Mouse (Mus musculus) embryo, embryonic 10 days (tissue): ENCODE measurements around the gene Hacd3.
"Not testable (repeated sequence)": the region's sequence is repeated elsewhere in the genome, so short reads cannot be mapped to it uniquely, and the experiment has no call there.

Source experiments
- DNase-seq: peaks from one replicate; pipeline ENCODE4 v3.0.0-alpha.2; 2015; ENCODE audit warnings: low spot score

Gene Hacd3

DNA sequence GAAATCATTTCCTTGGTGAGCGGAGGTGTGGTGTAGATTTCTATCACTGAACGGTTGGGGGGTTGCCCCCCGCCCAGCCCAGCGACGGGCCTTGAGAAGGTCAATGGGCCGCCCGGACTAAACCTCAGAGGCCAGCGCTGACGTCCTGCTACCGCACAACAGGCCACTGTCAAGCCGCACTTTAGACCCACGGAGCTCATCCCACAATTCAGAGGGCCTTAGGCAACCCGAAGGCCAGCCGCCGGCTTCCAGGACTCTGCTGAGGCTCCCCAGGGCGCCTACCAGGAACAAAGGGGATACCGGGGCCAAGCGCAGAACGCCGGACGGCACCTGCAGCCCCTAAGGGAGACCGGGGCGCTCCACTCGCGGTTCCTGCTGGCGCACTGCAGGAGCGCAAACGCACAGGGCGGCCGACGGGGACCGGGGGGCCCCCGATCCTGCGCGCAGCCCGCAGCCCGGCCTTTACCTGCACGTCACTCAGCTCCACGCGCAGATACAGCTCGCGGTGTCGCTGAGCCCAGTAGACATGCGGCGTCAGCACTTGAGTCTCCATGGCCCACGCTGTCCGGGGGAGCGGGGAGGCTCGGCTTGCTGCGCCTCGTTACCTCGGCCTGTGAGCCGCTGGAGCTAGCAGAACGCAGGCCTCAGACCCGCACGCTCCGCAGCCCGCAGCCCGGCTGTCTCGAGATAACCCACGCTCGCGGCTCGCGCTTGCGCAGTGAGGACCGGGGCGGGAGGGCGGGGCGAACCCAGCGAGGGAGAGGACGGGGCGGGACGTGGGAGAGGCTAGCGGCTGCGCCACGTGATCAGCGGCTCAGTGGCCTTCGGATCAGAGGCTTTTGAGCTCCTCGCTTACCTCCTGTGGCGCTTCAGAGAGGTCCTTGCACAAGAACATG lies at the start of gene Hacd3:
TSS of gene Hacd3 (minus strand) at position 703 of the 896 bp plus-strand sequence.
- peak; percentile 96 for DNase-seq

DNA sequence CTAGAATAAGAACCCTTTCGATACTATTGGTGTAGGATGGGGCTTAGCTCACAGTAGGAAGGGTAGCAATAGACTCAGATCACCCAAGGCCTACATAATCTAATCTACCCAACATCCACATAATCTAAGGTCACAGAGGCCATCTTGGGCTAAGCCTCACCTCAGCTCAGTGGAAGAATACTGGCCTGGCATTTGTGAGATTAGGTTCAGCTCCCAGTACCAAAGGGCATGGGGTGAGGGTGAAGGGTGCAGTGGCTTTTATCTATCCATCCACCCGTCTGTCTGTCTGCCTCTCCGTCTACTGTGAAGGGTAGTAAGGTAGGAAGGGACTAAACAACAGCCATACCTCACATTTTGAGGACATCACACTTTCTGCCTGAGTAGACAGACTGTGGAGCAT lies 49.1 kb upstream of the Hacd3 start:
- no peak for DNase-seq

DNA sequence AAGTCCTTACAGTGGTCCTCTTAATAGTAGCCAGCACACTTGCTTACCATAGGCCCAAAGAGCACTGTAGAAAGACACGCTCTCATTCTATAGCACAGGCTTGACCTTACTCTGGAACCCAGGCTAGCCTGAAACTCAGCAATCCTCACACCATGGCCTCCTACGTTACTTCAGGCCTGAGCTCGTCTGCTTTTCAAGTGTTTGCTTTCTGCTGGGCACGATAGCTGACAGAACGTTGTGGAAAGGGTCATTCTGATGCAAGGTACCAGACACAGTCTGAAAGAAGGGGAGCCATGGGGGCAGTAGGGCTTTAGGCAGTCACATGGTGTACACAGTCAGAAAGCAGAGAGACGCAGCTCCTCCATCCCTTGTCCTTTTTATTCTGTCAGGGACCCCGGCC lies 42.8 kb upstream of the Hacd3 start:
- no peak for DNase-seq

DNA sequence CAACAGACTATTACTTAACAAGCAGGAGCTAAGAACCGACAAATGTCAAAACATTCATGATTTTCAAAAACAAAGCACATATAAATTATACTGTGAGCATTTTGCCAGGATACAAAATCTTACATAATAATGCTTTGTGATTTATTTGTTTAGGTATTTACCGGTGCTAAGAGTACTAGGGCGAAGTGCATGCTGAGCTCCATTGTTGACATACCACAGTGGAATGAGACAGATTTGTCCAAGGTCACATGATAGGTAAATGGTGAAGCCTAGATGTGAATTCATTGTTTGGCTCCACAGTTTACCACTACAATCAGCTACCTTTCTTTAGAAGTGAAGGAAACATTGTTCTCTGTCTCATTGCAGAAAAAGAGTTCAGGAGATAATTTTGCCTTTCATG lies 29.5 kb upstream of the Hacd3 start:
- DNase-seq: no peak

DNA sequence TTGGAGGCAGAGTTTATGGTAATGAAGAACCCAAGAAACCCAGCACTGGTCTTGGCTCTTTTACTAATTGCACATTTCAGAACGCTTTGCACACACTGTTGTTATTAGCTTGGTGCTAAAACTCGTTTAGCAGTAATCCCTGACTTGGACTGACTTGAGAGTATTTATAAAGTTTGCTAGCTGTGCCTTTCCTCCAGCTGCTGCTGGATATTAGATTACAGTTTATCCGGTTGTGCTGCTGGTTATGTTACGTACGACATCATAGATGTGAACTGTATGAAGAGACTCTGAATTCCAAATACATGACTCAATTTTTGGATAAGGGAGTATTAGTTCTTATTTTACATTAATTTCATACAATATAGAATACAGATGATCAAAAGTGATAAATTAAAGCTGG lies 27.9 kb upstream of the Hacd3 start:
- DNase-seq: no peak

DNA sequence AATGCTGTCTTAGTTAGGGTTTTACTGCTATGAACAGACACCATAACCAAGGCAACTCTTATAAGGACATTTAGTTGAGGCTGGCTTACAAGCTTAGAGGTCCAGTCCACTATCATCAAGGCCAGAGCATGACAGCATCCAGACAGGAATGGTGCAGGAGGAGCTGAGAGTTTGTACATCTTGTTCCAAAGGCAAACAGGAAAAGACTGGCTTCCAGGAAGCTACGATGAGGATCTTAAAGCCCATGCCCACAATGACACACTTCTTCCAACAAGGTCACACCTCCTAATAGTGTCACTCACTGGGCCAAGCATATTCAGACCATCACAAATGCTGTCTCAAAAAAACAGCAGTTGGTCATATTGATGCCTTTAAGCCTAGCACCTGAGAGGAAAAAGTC lies 25.5 kb upstream of the Hacd3 start:
- DNase-seq: no peak

DNA sequence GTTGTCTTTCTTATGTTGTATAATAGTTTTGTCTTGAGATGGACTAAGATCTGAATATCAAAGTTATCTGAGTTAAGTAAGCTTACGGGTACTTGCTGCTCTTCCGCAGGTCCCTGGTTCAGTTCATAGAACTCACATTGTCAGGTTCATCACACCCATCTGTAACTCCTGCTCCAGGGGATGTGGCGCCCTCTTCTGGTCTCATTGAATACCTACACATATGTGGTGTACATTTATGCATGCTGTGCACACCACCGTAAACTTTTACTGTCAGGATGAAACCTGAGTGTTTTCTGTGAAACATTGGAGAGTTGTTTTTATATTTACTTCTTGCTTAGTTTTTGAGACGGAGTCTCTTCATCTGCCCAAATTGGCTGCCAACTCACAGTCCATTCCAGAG lies 19.9 kb upstream of the Hacd3 start:
- peak; percentile 31 for DNase-seq

DNA sequence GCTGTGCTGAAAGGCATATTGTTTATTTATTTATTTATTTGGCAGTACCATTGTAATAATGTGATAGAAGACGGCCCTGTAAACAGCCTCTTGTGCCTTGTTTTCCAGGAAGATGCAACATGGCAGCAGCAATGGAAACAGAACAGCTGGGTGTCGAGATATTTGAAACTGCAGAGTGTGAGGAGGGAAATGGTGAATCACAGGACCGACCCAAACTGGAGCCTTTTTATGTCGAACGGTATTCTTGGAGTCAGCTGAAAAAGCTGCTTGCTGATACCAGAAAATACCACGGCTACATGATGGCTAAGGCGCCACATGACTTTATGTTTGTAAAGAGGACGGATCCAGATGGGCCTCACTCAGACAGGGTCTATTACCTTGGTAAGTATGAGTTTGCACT lies 15.4 kb upstream of the Hacd3 start:
- no peak for DNase-seq

DNA sequence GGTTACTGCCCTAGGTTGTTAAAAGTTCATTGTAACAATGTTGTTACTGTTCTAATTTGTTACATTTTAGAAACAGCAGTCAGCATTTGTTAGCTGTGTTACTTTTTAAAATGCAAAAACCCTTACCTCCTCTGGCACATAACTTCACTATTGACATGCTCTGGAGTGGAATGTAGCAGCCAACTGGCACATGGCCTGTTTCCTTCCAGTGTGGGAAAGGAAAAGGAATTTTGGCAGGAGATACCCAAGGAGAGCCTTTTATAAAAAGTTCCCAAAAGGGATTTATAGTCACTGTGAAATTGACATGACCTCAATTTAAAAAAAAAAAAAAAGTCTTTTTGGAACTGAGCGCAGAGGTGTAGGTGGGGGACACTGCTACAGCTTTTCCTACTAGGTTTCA lies 15.0 kb upstream of the Hacd3 start:
- DNase-seq: no peak

DNA sequence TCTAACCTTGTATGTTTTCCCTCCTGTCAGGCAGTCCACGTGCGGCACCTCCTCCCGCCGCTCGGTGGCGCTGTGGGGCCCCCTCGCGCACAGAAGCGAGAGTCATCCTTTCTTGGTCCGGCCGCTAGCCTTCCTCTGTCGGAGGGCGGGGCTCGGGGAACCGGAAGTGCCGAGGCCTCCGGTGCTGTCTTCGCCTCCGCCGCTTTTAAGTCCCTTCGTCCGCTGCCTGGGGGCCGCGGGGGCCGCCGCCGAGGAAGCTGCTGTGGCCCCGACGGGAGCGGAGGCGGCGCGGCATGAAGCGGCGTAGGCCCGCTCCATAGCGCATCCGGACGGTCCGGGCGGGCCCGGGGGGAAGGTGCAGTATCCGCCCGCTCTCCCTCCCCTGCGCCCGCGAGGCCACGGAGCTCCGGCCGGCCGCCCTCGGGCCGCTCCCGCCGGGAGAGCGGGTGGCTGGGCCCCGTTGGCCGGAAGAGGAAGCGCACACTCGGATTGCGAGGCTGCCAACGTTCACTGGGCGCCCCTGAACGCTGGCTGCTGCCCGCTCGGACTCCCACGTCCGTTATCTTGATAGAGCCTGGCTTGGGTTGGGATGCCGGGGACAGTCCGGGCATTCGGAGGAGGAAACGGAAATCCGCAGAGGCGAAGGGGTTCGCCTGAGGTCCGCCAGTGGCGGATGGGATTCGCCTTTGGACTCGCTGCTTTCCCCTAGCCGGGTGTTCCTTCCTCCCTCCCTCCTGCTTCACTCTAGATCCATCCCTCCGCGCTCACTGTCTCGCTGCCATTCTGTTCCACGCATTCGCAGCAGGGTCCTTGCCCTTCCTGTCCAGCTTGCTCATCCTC lies 11.0 kb upstream of the Hacd3 start, which contains the start of gene Dpp8:
TSS of gene Dpp8 (plus strand) at position 146 of the 840 bp plus-strand sequence.
- DNase-seq: peak; percentile 94

DNA sequence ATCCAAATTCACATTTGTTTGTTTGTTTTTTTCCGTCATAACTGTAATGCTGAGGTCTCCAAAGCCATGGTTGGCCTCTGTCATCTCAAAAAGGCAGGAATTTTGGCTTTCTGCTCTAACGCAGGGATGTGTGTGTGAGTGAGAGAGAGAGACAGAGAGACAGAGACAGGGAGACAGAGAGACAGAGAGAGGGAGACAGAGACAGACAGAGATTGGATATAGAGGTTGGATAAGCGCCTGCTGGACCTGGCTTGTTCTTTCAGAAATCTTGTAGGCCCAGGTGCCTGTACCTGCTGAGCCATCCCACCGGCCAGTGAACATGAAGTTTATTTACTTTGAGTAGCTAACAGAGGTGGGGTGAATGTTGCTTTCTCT lies 10.4 kb upstream of the Hacd3 start:
- no peak for DNase-seq

DNA sequence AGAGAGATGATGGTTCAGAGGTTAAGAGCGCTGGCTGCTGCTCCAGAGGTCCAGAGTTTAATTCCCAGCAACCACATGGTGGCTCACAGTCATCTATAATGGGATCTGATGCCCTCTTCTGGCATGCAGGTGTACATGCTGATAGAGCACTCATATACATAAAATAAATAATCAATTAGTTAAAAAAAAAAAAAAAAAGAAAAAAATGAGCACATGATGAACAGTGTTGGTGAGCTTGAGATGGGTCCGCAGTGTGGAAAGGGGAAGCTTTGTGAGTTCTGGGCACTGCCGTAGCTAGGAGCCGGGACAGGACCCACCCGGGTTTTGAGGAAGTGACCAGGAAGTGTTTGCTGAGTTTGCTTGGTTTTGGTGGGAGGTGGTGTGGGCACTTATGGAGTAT lies 9.9 kb upstream of the Hacd3 start:
- DNase-seq: not testable (repeated sequence)

DNA sequence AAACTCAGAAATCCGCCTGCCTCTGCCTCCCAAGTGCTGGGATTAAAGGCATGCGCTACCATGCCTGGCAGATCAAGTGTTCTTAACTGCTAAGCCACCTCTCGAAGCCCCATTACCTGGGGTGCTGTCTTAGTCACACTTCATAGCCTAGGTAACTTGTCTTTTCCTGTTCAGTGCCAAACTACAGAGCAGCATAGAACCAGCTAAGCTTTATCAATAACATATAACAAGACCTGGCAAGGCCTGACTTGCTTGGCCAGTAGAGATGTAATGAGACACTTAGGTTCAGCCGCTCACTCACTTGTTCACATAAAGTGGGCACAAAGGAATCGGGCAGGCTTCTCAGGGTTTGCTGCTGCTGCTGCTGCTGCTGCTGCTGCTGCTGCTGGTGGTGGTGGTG lies 6.8 kb upstream of the Hacd3 start:
- DNase-seq: no peak

DNA sequence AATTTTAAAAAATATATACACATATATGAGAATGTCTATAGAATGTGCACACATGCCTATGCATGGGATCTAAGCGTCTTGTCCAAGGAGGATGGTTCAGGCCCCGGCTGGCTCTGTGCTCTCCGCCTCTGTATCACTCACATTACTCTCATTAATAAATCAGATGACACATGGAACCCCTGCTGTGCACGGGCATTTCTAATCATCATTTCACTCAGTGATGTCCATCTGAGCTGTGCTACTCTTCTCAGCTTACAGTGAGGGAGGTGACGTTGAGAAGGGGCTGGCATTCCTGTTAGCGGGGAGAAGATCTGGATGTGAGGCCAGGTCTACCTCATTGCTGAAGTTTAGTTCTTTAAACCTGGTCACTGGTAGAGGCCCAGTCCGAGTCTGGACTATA lies 5.7 kb upstream of the Hacd3 start:
- no peak for DNase-seq

DNA sequence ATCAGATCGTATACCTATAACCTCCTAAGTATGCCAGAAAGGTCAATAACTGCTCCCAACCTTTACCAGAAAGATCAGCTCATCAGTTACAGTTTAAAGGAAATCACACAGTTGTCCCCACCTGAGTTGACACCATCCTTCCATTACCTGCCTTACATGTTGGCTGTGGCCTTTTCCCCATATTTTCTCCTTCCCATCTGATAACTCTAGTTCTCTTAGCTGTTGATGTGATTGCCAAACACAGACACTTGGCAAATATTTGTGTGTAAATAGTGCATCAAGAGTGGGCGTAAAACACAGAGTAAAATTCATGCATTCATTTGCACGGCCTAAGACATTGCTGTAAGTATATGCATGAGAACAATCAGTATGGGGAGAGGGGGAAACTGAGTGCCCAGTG lies 2.0 kb upstream of the Hacd3 start:
- no peak for DNase-seq

DNA sequence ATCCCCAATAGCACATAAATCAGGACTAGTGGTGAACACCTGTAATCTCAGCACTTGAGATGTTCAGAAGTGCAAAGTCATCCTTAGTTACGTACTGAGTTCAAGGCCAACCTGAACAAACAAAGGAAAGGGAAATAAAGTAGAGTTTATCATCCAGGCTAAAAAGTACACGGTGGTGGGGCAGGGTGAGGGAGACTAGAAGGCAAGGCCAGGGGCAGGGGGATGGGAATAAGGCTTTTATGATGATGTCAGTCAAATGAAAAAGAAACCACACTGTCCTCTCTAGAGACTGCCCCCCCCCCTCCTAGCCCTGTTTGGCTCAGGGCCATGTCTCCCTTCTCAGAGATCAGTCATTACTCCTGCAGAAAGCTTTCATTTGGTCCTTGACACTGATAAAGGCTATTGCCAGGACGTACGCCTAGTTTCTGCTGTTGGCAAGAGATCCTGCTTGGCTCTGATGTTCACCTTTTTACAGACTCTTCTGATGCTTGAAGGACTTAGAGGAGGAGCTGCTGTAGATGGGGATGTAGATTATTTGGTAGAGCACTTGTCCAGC lies 1.2 kb upstream of the Hacd3 start:
- no peak for DNase-seq

DNA sequence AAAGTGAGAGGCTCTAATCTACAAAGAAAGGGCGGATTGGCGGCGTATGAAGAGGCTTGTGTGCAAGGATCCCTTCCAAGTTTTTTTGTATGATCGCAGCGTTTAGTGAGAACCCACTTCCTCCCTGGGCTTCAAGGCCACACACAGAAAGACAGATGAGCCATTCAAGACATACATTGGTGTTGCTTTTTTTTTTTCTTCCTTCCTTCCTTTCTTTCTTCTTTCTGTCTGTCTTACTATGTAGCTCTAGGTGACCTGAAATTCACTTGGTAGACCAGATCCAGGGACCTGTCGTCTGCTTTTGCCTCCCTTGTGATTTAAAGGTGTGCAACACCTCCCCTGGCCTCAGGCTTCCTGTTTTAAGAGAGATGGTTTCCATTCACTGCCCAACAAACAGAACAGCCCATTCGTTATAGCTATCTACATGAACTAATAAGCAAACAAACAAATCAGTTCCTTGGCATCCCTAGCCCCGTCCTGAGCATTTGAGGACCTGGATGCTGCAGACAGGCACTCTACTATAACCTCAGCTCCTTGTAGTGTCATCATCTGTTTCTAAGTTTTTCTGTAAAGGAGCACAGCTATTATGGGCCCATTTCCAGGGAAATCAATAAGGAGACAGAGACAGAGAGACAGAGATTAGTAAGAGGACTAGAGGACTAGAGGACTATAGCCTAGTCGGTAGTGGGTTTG lies 540 bp upstream of the Hacd3 start:
- DNase-seq: peak; percentile 7

DNA sequence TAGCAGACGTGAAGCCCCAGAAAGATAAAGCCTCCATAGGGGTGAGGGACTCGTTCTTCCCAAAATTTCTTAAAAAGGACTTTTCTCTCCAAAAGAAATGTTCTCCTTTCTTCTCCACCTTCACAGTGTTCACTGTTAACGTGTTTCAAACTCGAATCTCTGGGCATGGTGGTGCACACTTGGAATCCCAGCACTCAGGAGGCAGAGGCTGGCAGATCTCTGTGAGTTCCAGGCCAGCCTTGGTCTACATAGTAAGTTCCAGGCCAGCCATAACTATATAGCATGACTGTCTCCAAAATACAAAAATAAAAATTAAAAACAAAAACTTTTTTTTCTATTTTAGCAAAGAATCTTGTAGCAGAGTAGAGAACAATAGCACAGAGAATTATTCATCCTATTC lies 1.4 kb downstream of the Hacd3 start:
- DNase-seq: no peak

DNA sequence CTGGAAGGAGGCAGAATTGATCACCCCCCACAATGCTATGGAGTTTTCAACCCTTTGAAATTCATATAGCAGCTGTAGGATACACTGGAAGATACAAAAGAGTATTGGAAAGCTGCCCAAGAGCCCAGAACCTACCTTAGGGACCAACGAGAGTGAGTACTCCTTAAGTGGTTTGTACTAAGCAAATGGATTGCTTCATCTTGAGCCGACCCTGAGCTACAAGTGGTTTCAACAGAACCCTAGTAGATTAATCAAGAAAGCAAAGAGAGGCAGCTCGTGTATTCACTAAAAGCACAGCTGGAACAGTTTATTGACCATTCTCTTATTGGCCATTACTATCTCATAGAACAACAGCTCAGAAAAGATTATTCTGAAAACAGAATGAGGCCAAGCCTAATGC lies 2.3 kb downstream of the Hacd3 start:
- no peak for DNase-seq

DNA sequence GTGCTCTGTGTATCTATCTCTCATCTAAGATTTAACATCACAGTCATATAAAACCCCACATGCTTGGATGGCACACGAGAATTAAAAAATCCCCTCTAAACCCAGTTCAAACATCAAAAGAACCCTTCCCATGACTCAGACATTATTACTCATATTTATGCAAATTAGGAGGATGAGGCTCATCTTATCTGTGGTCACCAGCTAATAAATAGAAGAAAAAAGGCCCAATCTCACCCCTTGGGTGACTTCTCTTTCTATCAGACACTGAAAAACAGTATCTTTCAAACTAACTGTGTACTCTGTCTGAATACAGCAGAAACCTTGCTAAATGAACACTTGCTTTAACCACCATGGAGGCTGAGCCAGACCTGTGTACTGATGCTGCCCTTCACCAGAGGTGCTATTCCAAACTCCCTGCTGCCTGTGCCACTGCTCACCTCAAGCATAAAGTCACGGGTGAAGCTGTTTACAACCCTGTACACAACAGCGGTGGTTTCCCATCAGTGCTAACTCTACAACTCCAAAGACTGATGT lies 2.8 kb downstream of the Hacd3 start:
- DNase-seq: no peak

DNA sequence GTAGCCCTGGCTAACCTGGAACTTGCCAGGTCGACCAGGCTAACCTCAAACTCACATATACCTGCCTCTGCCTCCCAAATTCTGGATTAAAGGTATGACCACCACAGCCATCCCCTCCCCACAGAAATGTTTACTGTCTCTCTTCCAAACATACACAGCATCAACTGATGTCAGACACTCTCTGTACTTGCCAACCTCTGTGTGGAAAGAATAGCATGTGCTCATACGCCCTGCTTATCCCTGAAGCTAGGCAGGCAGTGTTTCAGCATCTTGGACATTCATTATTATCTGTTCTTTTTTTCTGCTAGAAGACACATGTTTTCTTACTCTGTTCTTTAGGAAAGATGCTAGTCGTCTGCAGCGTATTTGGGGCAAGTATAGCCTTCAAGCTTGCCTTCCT lies 3.6 kb downstream of the Hacd3 start:
- no peak for DNase-seq
